Mouse (Mus musculus) mouse trophoblast stem cell (cell line): ENCODE data around the gene Rln3.

ENCODE experiments used
- in situ Hi-C, 2 experiments: fragments of 300-500 bp; cut with MseI, MboI; formaldehyde crosslinking; loops; 2 replicates in 1 of 2; 3 replicates in 1 of 2; pipeline ENCODE4 v1.15.1; 2025

Rln3 gene

DNA sequence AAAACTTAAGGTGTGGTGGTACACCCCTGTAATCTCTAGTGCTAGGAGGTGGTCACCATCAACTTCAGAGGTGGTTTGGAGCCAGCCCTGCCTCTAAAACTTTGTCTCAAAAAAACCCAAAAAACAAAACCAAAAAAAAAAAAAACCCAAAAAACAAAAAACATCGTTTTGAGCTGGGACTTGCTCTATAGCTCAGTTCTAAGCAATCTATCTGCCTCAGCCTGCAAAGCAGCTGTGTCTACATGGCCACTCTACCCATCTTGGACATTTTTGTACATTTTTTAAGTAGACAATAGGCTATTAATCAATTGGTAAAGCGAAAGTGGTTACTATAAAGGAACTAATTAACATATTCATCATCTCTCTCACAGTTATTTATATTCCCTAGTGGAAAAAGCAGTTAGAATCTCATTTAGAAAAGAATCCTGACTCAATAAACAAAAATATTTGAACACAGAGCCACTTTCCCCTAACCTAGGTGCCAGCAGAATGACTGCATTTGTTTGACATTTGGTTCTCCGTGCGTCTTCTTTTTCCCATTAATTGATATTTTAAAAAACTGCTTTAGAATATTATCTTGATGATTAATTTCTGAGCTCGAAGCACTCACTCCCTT, 20.8 kb upstream of the Rln3 start:
- in situ Hi-C loops, result no loop called here

GRCm38 (mm10) chr8:84065037-84065436, 20.2 kb upstream of the Rln3 start, which contains the start of gene Gm10643:
Gene Gm10643 (minus strand): TSS chr8:84065137.
- in situ Hi-C loops, result no loop called here

DNA sequence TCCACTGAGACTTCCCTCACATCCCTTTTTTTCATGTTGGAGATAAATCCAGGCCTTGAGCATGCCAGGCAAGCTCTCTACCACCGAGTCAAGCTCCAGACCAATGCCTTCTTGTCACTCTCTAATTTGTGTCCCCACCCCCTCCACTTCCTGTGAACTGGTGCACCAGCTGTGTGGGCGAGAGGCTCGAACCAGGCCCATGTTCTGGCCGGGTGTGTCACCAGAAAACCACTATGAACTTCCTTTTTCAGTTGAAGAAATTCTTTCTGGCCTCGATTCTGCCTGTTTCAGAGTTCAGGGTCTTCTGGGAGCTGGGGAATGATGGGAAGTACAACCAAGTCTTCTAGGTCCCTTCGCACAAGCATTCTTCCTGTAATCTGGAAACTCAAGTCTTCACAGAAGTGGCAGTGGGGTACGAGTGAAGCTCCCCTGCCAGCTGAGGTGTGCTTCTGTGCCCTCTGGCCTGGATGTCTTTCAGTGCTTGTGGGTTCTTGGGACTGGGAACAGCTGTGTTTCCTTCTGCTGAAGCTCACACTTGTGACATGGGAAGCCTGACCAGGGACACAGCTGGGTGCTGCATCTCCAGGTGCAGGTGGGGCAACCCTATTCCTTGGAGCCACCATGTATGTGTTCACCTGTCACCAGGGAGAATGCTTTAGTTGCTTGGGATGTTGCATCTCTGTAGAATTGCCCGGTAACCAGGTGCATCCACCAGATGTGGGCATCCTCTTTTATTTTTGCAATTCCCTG, 19.2 kb upstream of the Rln3 start:
- in situ Hi-C loops, result no loop called here

- in situ Hi-C loops, result no loop called here
Measured at GRCm38 (mm10) chr8:84060245-84060644, 15.4 kb upstream of the Rln3 start.

GRCm38 (mm10) chr8:84059226-84059625, 14.4 kb upstream of the Rln3 start:
- in situ Hi-C loops, result no loop called here

- in situ Hi-C loops, result no loop called here
Measured at GRCm38 (mm10) chr8:84057827-84058226, 13.0 kb upstream of the Rln3 start.

DNA sequence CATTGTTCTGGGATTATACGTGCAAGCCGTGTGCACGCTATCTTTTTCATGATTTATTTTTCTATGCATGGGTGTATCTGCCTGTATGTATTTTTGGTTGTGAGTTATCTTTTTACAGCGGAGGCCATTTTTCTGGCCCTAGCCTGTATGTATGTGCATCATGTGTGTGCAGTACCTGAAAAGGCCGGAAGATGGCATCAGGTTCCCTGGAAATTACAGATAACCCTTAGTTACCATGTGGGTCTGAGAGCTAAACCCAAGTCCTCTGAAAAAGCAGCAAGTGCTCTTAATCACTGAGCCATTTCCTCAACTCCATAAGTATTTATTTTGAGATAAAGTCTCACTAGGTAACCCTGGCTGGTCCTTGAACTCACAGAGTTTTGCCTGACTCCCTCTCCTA, 8.4 kb upstream of the Rln3 start:
- in situ Hi-C loops, result no loop called here

DNA sequence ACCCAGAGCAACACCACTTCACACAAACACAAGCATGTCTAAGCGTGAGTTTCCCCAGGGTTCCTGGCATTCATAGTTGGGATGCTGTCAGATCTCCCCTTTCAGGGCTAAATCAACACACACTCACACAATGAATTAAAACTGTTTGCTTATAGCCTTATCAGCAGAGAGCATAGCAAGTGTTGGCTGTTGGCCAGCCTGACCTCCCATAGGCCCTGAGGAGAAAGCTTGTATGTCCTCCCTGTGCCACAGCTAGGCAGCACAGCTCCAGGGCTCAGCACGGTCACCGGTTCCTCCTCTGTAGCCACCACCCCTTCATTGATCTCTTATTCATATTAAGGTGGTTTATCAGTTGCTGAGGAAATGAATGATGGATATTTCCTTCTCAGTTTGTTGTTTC, 7.9 kb upstream of the Rln3 start:
- in situ Hi-C loops, result no loop called here

GRCm38 (mm10) chr8:84048171-84048570, 3.4 kb upstream of the Rln3 start:
- in situ Hi-C loops, result no loop called here

GRCm38 (mm10) chr8:84046505-84046904, 1.7 kb upstream of the Rln3 start:
- in situ Hi-C loops, result no loop called here

- in situ Hi-C loops, result no loop called here
Measured at GRCm38 (mm10) chr8:84044103-84044502, 697 bp downstream of the Rln3 start.

DNA sequence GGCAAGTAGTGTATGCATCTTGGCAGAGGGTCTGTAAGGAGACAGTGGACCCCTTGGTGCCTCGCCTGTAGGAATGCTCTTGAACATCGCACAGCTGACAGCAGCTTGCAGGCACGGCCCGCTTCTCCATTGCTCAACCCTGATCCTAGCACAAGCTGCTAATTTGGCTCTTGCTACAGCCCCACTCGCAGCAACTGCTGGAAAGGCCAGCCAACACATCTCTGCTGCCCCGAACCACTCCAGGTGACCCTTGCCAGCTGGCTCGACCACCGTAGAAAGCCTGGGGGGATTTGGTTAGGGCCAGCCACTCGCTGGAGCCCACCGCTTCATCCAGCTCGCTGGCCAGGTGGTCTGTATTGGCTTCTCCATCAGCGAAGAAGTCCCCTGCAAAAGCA, 1.9 kb downstream of the Rln3 start:
- in situ Hi-C loops, result no loop called here

GRCm38 (mm10) chr8:84042066-84042947, 2.5 kb downstream of the Rln3 start, which contains the start of gene Il27ra:
Gene Il27ra (minus strand): TSS chr8:84042589.
- in situ Hi-C loops, result no loop called here

- in situ Hi-C loops, result loop anchor here in 1 of 2 experiments (10.0 kb wide), 1 partner anchor 136 kb away; no protein-coding TSS in a partner anchor
Measured at GRCm38 (mm10) chr8:84039050-84039449, 5.8 kb downstream of the Rln3 start.

GRCm38 (mm10) chr8:84038015-84038414, 6.8 kb downstream of the Rln3 start:
- in situ Hi-C loops, result loop anchor here in 1 of 2 experiments (10.0 kb wide), 1 partner anchor 137 kb away; no protein-coding TSS in a partner anchor

- in situ Hi-C loops, result loop anchor here in 1 of 2 experiments (10.0 kb wide), 1 partner anchor 142 kb away; no protein-coding TSS in a partner anchor
Measured at GRCm38 (mm10) chr8:84032777-84033176, 12.0 kb downstream of the Rln3 start.

- in situ Hi-C loops, result no loop called here
Measured at GRCm38 (mm10) chr8:84029272-84029671, 15.5 kb downstream of the Rln3 start.

DNA sequence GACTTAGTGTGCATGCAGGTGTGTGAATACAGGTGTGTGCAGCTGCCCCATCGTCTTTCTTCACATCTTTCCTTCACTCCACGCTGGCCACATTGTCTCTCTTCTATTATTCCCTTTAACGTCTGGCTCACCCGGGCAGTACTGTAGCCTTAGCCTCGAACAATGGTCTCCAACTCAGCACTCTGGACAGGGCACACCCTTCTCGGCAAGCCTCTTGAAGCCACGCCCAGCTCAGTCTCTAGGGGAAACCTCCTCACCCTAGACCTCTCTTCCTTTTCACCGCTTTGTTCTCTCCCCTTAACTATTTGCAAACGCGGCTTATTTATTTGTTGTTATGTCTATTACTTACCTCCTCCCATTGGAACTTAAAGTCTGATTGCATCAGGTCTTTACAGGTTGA, 17.4 kb downstream of the Rln3 start:
- in situ Hi-C loops, result no loop called here

- in situ Hi-C loops, result no loop called here
Measured at GRCm38 (mm10) chr8:84025863-84026262, 18.9 kb downstream of the Rln3 start.

GRCm38 (mm10) chr8:84024171-84024570, 20.6 kb downstream of the Rln3 start:
- in situ Hi-C loops, result no loop called here

GRCm38 (mm10) chr8:84023631-84024030, 21.2 kb downstream of the Rln3 start:
- in situ Hi-C loops, result no loop called here

GRCm38 (mm10) chr8:84023085-84023484, 21.7 kb downstream of the Rln3 start:
- in situ Hi-C loops, result no loop called here
